ENCODE assay signal across 16 mouse cellular contexts in the genomic region with DNA sequence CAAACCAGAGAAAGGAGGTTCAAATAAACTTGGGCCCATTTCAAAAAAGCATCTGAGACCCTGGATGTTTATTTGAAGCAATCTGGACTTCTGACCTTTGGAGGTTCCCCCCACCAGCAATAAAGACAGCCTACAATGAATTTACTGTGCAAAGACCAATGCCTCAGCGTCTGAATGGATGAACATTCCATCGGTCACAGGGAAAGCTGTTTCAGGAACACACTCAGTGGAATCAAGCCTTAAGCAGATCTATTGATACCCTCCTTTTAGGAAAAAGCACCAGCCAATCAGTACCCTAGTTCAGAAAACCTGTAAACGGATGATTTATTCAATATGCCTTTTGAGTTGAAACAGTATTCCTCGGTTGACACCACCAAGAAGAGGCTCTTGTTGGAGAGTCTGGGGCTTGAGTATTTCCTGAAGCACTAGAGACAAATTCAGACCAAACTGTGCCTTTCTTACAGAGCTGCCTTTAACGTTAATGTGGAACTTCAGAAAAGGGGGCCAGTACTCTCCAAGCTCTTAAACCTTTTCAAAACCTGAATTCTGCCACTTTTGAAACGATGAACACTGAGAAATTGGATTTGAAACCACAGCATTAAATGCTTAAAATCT.
"Had no signal": no experiment of that assay in that cellular context is flagged by ENCODE, and none has a peak within 500 bp of the region (broad histone marks: within the 10 kb centered on the region; RNA-seq: fewer than 3 reads in every experiment).

No protein-coding gene starts in this region.

- H3K9ac ChIP-seq: lung, embryonic 14.5 days; midbrain, embryonic 12.5 days; neural tube, embryonic 13.5 days; neural tube, embryonic 15.5 days had no signal

- DNase-seq: lung, adult 18-20 months; lung, embryonic 14.5 days; lung, postnatal 10 days; lung, postnatal 4 days; midbrain, embryonic 14.5 days; right cerebral cortex, postnatal 14 days; spleen, adult 18-20 months; thymus, adult 18-20 months; thymus, postnatal 14 days; thymus, postnatal 36 days had no signal

- H3K4me2 ChIP-seq: lung, embryonic 14.5 days; midbrain, embryonic 12.5 days; neural tube, embryonic 13.5 days; neural tube, embryonic 15.5 days had no signal

- ATAC-seq: midbrain, embryonic 16.5 days had no signal

- H3K27ac ChIP-seq: midbrain, embryonic 10.5 days; midbrain, embryonic 12.5 days; neural tube, embryonic 13.5 days; neural tube, embryonic 15.5 days had no signal

- H3K4me3 ChIP-seq: midbrain, embryonic 10.5 days; midbrain, embryonic 12.5 days; myocyte; neural tube, embryonic 13.5 days; neural tube, embryonic 15.5 days had no signal

- H3K9me3 ChIP-seq: midbrain, embryonic 10.5 days; midbrain, embryonic 12.5 days; neural tube, embryonic 13.5 days; neural tube, embryonic 15.5 days had no signal

- H3K36me3 ChIP-seq: midbrain, embryonic 10.5 days; midbrain, embryonic 12.5 days; neural tube, embryonic 13.5 days; neural tube, embryonic 15.5 days had no signal

- H3K4me1 ChIP-seq: midbrain, embryonic 10.5 days; midbrain, embryonic 12.5 days; neural tube, embryonic 13.5 days; neural tube, embryonic 15.5 days had no signal

- H3K27me3 ChIP-seq: midbrain, embryonic 12.5 days; neural tube, embryonic 13.5 days; neural tube, embryonic 15.5 days had no signal
